Mouse (Mus musculus) 3T3-L1 (cell line): ENCODE measurements at regions not wholly inside any gene's neighbourhood (a gene's known extent, or its start where the extent isn't known, plus 50 kb on each side); places are given as distances from the start of the nearest gene placed in this dataset.
A peak's percentile ranks its signal among the peaks of the same experiment; 100 is the strongest.

Source experiments
- DNase-seq: peaks from one replicate; pipeline ENCODE4 v3.0.0-alpha.2; 2015; ENCODE audit warnings: low read depth, low spot score

GRCm38 (mm10) chr5:39847187-39847586 is 91.9 kb upstream of the Hs3st1 start:
- DNase-seq: no peak

- no peak for DNase-seq
Observed at GRCm38 (mm10) chr5:39841186-39841585, 85.9 kb upstream of the Hs3st1 start.

DNA sequence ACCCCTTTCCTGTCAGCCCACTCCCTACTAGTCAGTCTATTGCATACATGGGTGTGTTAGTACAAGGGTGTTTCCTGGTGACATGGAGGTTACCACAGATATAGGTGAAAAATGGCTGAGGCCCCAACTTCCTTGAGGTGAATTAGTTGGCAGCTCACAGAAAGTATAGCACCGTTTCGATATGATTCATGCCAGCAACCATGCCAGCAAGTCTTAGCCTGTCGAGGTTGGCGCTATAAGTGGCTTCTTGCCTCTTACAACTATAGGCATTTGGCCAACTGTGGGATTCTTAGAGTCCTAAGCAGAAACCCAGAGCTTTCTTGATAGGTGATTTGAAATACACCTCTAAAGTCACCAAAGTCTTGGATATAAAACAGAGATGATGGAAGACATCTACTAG is 85.3 kb upstream of the Hs3st1 start:
- no peak for DNase-seq

GRCm38 (mm10) chr5:39832565-39832964 is 77.3 kb upstream of the Hs3st1 start:
- DNase-seq: peak; percentile 15

GRCm38 (mm10) chr5:39824680-39825079 is 69.4 kb upstream of the Hs3st1 start:
- DNase-seq: no peak

GRCm38 (mm10) chr5:39806643-39807042 is 51.4 kb upstream of the Hs3st1 start:
- DNase-seq: no peak
